Mouse (Mus musculus) heart, postnatal 14 days (tissue): ENCODE data around the gene Sigirr. TPM values are rescaled to one million over a fixed set of nuclear protein-coding genes. Genes with fewer than 3 reads are reported as not detected.

Experiments used
- DNase-seq, 2 experiments: peaks; one replicate each; pipeline ENCODE4 v3.0.0; 2021 to 2022
- intact Hi-C: fragments of 180-260 bp; cut with DNase I; formaldehyde crosslinking; loops from one replicate; pipeline ENCODE4 v1.15.1; 2025
- total RNA-seq, 2 experiments: library from RNA; stranded (reverse); gene quantifications; 2 replicates each; pipeline ENCODE4 v1.2.3; 2021

Sigirr gene
- total RNA-seq, 2 experiments from 2014 or later, result 8.0 to 8.1 TPM

GRCm38 (mm10) chr7:141115874-141116273 lies 15.5 kb upstream of the Sigirr start:
- no peak for DNase-seq

GRCm38 (mm10) chr7:141103161-141103560 lies 2.8 kb upstream of the Sigirr start:
- no peak for DNase-seq
- intact Hi-C loops, result no loop called here

More at GRCm38 (mm10) chr7:141115874-141116273, 15.5 kb upstream of the Sigirr start:
- intact Hi-C loops, result loop anchor here (2.0 kb wide), 1 partner anchor 15 kb away; the partner anchor contains the start of gene Sigirr

- intact Hi-C loops, result loop anchor here (1.0 to 10.0 kb wide), 2 partner anchors 24 to 268 kb away; no protein-coding TSS in a partner anchor
Measured at GRCm38 (mm10) chr7:141097177-141097576, 3.2 kb downstream of the Sigirr start.

GRCm38 (mm10) chr7:141096649-141097056 lies 3.7 kb downstream of the Sigirr start:
- DNase-seq, result peak; percentile 71
- intact Hi-C loops, result loop anchor here (1.0 to 10.0 kb wide), 2 partner anchors 25 to 268 kb away; no protein-coding TSS in a partner anchor

More at GRCm38 (mm10) chr7:141097177-141097576, 3.2 kb downstream of the Sigirr start:
- no peak for DNase-seq

- no peak for DNase-seq
- intact Hi-C loops, result loop anchor here (10.0 kb wide), 1 partner anchor 269 kb away; no protein-coding TSS in a partner anchor
Measured at GRCm38 (mm10) chr7:141096021-141096420, 4.4 kb downstream of the Sigirr start.

- intact Hi-C loops, result loop anchor here (10.0 kb wide), 1 partner anchor 270 kb away; no protein-coding TSS in a partner anchor
- DNase-seq, result no peak
Measured at GRCm38 (mm10) chr7:141094487-141095205, 5.7 kb downstream of the Sigirr start.

- intact Hi-C loops, result loop anchor here (2.0 to 10.0 kb wide), 2 partner anchors 37 to 271 kb away; no protein-coding TSS in a partner anchor
- no peak for DNase-seq
Measured at GRCm38 (mm10) chr7:141093950-141094349, 6.4 kb downstream of the Sigirr start.

GRCm38 (mm10) chr7:141092051-141092735 lies 8.2 kb downstream of the Sigirr start:
- intact Hi-C loops, result loop anchor here (1.0 to 10.0 kb wide), 3 partner anchors 39 to 273 kb away; no protein-coding TSS in a partner anchor
- peak; percentile 81 to 84 for DNase-seq

GRCm38 (mm10) chr7:141090228-141090627 lies 10.1 kb downstream of the Sigirr start:
- intact Hi-C loops, result loop anchor here (10.0 kb wide), 1 partner anchor 275 kb away; no protein-coding TSS in a partner anchor
- DNase-seq, result no peak

- intact Hi-C loops, result no loop called here
- no peak for DNase-seq
Measured at GRCm38 (mm10) chr7:141088473-141088872, 11.9 kb downstream of the Sigirr start.

GRCm38 (mm10) chr7:141087894-141088293 lies 12.5 kb downstream of the Sigirr start:
- no peak for DNase-seq
- intact Hi-C loops, result no loop called here

- intact Hi-C loops, result no loop called here
- no peak for DNase-seq
Measured at GRCm38 (mm10) chr7:141079481-141080449, 20.6 kb downstream of the Sigirr start.

GRCm38 (mm10) chr7:141078876-141079275 lies 21.5 kb downstream of the Sigirr start:
- intact Hi-C loops, result no loop called here

GRCm38 (mm10) chr7:141077841-141078240 lies 22.5 kb downstream of the Sigirr start, which contains the start of gene Pkp3:
TSS of gene Pkp3 (plus strand) at chr7:141078218.
- intact Hi-C loops, result no loop called here
- DNase-seq, result no peak

More at GRCm38 (mm10) chr7:141078876-141079275, 21.5 kb downstream of the Sigirr start:
- DNase-seq, result no peak

GRCm38 (mm10) chr7:141073782-141074181 lies 26.6 kb downstream of the Sigirr start:
- intact Hi-C loops, result loop anchor here (5.0 kb wide), 3 partner anchors 104 to 226 kb away; partner anchors contain the start of genes Odf3 and Scgb1c1
- DNase-seq, result no peak

GRCm38 (mm10) chr7:141072017-141072745 lies 28.2 kb downstream of the Sigirr start:
- intact Hi-C loops, result loop anchor here (5.0 kb wide), 3 partner anchors 105 to 225 kb away; partner anchors contain the start of genes Odf3 and Scgb1c1
- no peak for DNase-seq

GRCm38 (mm10) chr7:141070058-141070862 lies 30.1 kb downstream of the Sigirr start:
- intact Hi-C loops, result loop anchor here (5.0 kb wide), 3 partner anchors 107 to 223 kb away; partner anchors contain the start of genes Odf3 and Scgb1c1
- peak; percentile 71 to 82 for DNase-seq

GRCm38 (mm10) chr7:141068351-141068750 lies 32.0 kb downstream of the Sigirr start:
- no peak for DNase-seq
- intact Hi-C loops, result no loop called here
